Mouse (Mus musculus) thymus, adult 2 months (tissue): ENCODE data around the gene Stk26.

Experiments
- CTCF ChIP-seq: fragments of 200-500 bp; IDR thresholded peaks from 2 replicates; pipeline ENCODE4 v1.5.1; 2012; ENCODE audit warnings: mild to moderate bottlenecking, control low read depth, low read length, moderate library complexity, borderline replicate concordance; ENCODE audit not compliant: control insufficient read depth, poor library complexity, insufficient read depth; ENCODE audit errors: extremely low read depth
- POLR2A ChIP-seq: fragments of 200-500 bp; IDR thresholded peaks from 2 replicates; pipeline ENCODE4 v1.6.1; 2012; ENCODE audit warnings: mild to moderate bottlenecking, low read length, control low read depth, moderate library complexity; ENCODE audit not compliant: control insufficient read depth, poor library complexity, insufficient read depth; ENCODE audit errors: extremely low read depth

DNA sequence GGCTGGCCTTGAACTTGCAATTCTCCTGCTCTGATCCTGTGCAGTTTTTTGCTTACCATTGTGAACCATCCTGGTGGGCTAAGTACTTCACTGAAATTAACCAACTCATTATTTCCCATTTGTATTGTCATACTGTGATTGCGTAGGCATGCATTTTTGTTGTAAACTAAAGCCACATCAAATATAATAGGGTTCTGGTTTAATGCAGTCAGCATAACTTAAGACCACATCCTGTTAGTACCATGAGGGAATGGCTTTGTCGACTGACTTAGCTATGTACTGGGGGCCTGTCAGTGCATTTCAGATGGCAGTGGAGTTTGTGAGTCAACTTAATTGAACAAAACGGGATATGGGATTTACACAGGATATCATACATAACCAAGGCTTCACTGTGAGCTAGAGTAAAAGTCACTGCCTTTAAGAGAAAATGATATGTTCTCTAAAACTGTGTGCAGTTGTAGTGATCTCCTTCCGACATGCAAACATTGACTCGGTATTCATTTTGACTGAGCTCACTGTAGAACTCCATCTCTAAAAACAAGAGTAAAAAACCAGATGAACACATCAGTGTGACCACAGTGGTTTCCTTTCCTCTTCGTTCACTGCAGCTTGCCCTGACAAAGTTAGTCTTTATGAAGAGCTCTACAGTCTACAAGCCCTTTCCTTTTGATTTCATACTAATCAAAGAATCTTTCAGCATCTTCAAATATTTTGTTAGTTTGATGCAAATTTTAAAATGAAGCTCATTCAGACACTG is 33.6 kb downstream of the Stk26 start:
- TF ChIP-seq POLR2A (no peak), CTCF (no peak)
